Mouse (Mus musculus): ENCODE data around the gene Magi1. TPM values are rescaled to one million over a fixed set of nuclear protein-coding genes. Genes with fewer than 3 reads are reported as not detected.

Gene Magi1
- polyA plus RNA-seq, 1 experiment from 2014 or later: 17.1 TPM

DNA sequence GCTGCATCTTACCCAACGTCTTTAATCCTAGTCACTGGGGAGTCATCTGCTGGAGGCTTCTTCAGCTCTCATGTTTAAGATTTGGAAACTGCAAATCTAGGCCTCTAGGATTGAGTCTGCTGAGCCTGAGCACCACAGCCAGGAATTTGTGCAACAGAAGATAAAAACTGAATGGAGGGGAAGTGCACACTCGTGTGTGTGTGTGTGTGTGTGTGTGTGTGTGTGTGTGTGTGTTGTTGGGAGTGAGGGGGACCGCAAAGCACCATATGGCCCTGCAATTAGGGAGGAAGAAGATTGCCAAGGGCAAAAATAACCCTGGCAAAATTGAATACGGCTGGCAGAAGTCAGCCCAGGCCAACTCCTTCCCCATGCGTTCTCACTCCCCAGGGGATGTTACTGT, 439.1 kb downstream of the Magi1 start:
- Histone ChIP-seq H3K4me1 (replicated peaks) (peaks cover 13% of the 10 kb centered on the region), H3K4me2 (no peak overlapping the region), H3K36me3 (no peaks in the 10 kb centered on the region), H3K27ac (no peak overlapping the region), H3K27me3 (no peaks in the 10 kb centered on the region), H3K9ac (replicated peaks) (no peak overlapping the region), H3K9me3 (no peaks in the 10 kb centered on the region), H3K4me3 (replicated peaks) (no peak overlapping the region)
- WGBS: 55% methylated on average over 5 of the region's 5 CpGs
- ATAC-seq (ENCODE audit: insufficient number of reproducible peaks, insufficient read depth, low FRiP score, low TSS enrichment, low read depth): no peak

DNA sequence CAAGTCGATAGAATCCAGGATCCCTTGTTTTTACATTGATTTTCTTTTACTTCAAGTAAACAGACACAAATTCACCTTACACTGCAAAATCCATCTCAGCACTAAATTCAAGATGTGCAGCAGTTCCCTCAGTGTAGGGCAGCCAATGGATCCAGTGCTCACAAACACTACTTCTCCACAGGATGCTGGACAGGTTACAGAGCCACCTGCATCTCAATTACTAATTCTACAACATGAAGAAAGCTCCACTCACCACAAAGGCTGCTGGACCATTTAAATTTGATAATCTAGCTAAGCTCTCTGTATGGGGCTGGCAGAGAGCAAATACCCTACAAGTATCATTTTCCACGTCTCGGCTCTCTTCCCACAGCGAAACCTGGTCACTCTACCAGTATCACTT, 445.3 kb downstream of the Magi1 start:
- H3K4me3 ChIP-seq (replicated peaks): no peak overlapping the region
- H3K27me3 ChIP-seq: no peaks in the 10 kb centered on the region
- no peak for ATAC-seq (ENCODE audit: insufficient number of reproducible peaks, insufficient read depth, low FRiP score, low TSS enrichment, low read depth)
- no peaks in the 10 kb centered on the region for H3K36me3 ChIP-seq
- no peak overlapping the region for H3K4me2 ChIP-seq
- H3K4me1 ChIP-seq (replicated peaks): peaks cover 8% of the 10 kb centered on the region
- no peak overlapping the region for H3K27ac ChIP-seq
- 82% methylated on average over 4 of the region's 4 CpGs for WGBS
- no peaks in the 10 kb centered on the region for H3K9me3 ChIP-seq
- no peak overlapping the region for H3K9ac ChIP-seq (replicated peaks)

DNA sequence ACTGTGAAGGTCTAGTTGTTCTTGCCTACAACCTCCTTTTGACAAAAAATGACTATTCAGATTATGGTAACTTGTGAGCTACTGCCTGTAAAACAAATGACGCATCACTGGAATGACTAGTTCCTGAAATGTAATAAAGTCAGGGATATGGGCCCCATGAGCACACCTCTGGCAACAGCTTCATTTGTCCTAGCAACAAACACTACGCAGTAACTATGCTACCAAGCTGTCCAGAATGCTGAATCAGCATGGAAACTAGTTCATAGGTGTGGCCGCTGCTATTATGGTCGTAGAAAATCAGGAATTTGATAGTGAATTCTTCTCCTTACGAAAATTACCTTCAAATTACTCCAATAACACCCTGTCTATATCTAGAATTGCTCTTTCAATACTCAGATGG, 447.1 kb downstream of the Magi1 start:
- H3K27ac ChIP-seq: no peak overlapping the region
- 85% methylated on average over 5 of the region's 5 CpGs for WGBS
- no peaks in the 10 kb centered on the region for H3K36me3 ChIP-seq
- no peaks in the 10 kb centered on the region for H3K27me3 ChIP-seq
- no peaks in the 10 kb centered on the region for H3K9me3 ChIP-seq
- no peak overlapping the region for H3K9ac ChIP-seq (replicated peaks)
- ATAC-seq (ENCODE audit: insufficient number of reproducible peaks, insufficient read depth, low FRiP score, low TSS enrichment, low read depth): no peak
- H3K4me2 ChIP-seq: no peak overlapping the region
- peaks cover 8% of the 10 kb centered on the region for H3K4me1 ChIP-seq (replicated peaks)
- no peak overlapping the region for H3K4me3 ChIP-seq (replicated peaks)

DNA sequence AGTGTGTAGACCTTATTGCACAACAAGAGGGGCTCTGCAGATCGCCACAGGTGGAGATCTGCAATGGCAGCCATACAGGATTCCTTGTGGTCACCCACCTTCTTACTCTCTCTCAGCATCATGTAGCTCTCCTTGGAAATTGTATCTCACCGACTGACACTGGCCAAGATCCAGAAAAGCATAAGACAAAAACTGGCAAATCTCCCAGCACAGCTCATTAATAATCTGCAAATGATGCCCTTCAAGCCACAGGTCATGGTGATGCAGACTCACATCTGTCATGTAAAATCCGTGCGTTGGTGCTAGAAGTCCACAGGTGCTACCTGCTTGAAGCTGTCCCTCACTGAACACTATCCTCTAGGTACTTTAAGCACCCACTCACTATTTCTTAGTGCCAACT, 448.5 kb downstream of the Magi1 start:
- 85% methylated on average over 4 of the region's 4 CpGs for WGBS
- no peak for ATAC-seq (ENCODE audit: insufficient number of reproducible peaks, insufficient read depth, low FRiP score, low TSS enrichment, low read depth)
- no peak overlapping the region for H3K4me2 ChIP-seq
- H3K4me3 ChIP-seq (replicated peaks): no peak overlapping the region
- H3K27me3 ChIP-seq: no peaks in the 10 kb centered on the region
- no peaks in the 10 kb centered on the region for H3K9me3 ChIP-seq
- peaks cover 15% of the 10 kb centered on the region for H3K4me1 ChIP-seq (replicated peaks)
- no peak overlapping the region for H3K9ac ChIP-seq (replicated peaks)
- H3K36me3 ChIP-seq: no peaks in the 10 kb centered on the region
- H3K27ac ChIP-seq: no peak overlapping the region

DNA sequence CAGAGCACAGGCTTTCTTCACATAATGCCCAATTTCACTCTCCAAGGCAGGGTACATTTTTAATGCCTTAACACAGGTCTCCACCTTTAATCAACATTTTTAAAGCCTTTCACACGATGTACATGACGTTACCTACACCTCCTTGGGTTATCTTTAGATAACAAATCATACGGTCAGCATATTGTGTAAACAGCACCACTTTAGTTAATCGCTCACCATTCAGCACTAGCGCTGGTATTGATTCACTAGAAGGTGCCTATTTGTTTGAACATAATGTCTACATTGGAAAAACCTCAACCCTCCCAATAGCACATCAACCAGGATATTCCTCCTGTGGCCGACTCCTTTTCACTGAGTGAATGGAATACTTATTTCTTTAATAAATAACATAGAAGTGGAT, 455.5 kb downstream of the Magi1 start:
- H3K9ac ChIP-seq (replicated peaks): no peak overlapping the region
- 77% methylated on average over 6 of the region's 6 CpGs for WGBS
- no peaks in the 10 kb centered on the region for H3K9me3 ChIP-seq
- no peaks in the 10 kb centered on the region for H3K36me3 ChIP-seq
- H3K4me3 ChIP-seq (replicated peaks): no peak overlapping the region
- peaks cover 16% of the 10 kb centered on the region for H3K4me1 ChIP-seq (replicated peaks)
- no peak for ATAC-seq (ENCODE audit: insufficient number of reproducible peaks, insufficient read depth, low FRiP score, low TSS enrichment, low read depth)
- H3K4me2 ChIP-seq: no peak overlapping the region
- H3K27ac ChIP-seq: no peak overlapping the region
- H3K27me3 ChIP-seq: no peaks in the 10 kb centered on the region

DNA sequence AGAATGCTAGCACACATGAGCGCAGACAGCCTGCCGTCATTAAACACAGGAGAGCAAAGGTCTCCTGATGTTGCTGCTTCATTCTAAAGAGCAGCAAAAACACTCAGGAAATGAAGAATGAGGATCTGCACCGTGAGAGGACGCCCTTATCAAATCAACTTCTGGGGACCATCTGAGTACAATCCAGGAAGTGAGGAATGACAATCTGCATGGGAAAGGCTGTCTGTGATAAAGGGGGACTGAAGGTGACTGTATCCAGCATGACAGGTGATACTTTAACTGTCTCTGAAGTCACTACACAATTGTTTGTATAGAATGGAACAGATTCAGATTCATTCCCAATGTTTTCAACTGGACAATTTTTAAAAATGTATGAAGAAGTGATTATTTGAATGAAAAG, 456.8 kb downstream of the Magi1 start:
- no peak for ATAC-seq (ENCODE audit: insufficient number of reproducible peaks, insufficient read depth, low FRiP score, low TSS enrichment, low read depth)
- H3K4me2 ChIP-seq: no peak overlapping the region
- H3K27ac ChIP-seq: no peak overlapping the region
- H3K4me1 ChIP-seq (replicated peaks): peaks cover 25% of the 10 kb centered on the region
- H3K9ac ChIP-seq (replicated peaks): no peak overlapping the region
- no peaks in the 10 kb centered on the region for H3K36me3 ChIP-seq
- H3K27me3 ChIP-seq: no peaks in the 10 kb centered on the region
- no peak overlapping the region for H3K4me3 ChIP-seq (replicated peaks)
- 71% methylated on average over 4 of the region's 4 CpGs for WGBS
- no peaks in the 10 kb centered on the region for H3K9me3 ChIP-seq

DNA sequence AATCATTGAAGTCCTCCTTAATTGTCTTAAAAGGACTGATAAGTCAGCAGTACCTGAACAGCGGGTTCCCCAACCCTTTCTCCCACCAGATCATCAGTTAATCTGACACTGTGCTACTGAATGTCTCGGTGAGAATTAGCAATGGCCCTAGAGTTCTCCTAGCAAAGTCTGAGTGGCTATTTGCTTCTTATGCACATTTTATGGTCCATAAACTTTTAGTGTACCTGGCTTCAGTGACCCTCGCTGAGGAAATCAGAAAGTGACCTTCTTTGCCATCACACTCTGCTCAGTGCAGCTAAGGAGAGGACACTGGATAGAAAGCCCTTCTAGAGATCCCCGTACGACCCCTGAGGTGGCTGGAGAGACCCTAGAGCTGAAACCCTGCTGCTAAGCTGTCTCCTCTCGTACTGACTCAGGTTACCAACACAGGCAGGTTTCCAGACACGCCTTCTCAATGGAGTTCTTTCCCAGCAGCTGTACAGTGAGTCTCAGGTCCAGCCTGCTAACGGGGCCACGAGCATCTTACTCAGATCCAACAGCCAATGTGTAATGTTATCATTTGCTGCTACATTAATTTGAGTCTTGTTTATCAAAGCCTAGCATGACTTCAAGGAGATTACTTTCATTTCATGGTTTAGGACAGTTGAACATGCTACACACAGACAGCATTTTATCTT, 461.4 kb downstream of the Magi1 start:
- Histone ChIP-seq H3K4me3 (replicated peaks) (no peak overlapping the region), H3K27ac (no peak overlapping the region), H3K9ac (replicated peaks) (no peak overlapping the region), H3K4me2 (no peak overlapping the region), H3K9me3 (no peaks in the 10 kb centered on the region), H3K36me3 (no peaks in the 10 kb centered on the region), H3K27me3 (no peaks in the 10 kb centered on the region), H3K4me1 (replicated peaks) (peaks cover 31% of the 10 kb centered on the region)
- ATAC-seq (ENCODE audit: insufficient number of reproducible peaks, insufficient read depth, low FRiP score, low TSS enrichment, low read depth): no peak
- WGBS: 52% methylated on average over 9 of the region's 9 CpGs

DNA sequence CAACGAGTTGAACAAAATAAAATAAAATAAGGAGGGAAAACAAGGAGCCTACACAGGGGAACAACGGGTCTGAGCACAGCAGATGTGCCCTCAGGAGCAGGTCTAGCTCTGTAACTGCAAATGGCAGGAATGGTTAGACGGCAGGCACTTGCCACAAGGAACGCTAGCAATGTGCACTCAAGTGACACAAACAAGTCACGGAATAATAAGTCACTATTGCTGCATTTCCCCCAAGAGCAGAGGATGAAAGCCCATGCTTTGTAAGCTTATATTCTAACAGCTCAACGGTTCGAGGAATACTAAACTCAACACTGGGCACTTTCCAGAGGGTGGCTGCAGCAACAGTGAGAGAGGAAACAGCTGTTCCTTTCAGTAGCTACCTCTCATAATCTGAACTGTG, 462.2 kb downstream of the Magi1 start:
- Histone ChIP-seq H3K4me1 (replicated peaks) (peaks cover 31% of the 10 kb centered on the region), H3K4me2 (no peak overlapping the region), H3K9me3 (no peaks in the 10 kb centered on the region), H3K27ac (peak overlapping the region; percentile 20; the same call in 1 of the 2 replicates), H3K27me3 (no peaks in the 10 kb centered on the region), H3K9ac (replicated peaks) (no peak overlapping the region), H3K4me3 (replicated peaks) (no peak overlapping the region), H3K36me3 (no peaks in the 10 kb centered on the region)
- ATAC-seq (ENCODE audit: insufficient number of reproducible peaks, insufficient read depth, low FRiP score, low TSS enrichment, low read depth): no peak
- 45% methylated on average over 7 of the region's 7 CpGs for WGBS

DNA sequence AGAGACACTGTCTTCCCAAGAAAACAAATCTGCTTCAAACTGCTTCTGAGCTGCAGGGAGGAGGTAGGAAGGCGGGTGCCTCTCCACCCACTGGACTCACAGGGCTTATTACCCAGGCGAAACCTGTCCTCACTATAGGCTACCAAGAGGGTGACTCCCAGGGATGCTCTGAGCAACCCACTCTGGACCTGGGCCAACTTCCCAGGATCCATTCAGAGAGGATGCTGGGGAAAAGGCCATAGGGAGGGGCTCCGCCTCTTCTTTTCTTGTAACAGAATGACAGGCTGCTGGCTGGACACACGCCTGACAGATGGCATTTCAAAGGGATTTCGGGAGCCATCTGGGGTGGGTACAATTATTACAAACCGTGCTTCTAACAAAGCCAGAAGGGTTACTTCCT, 463.8 kb downstream of the Magi1 start:
- no peak for ATAC-seq (ENCODE audit: insufficient number of reproducible peaks, insufficient read depth, low FRiP score, low TSS enrichment, low read depth)
- no peaks in the 10 kb centered on the region for H3K36me3 ChIP-seq
- H3K27ac ChIP-seq: no peak overlapping the region
- H3K27me3 ChIP-seq: no peaks in the 10 kb centered on the region
- H3K9me3 ChIP-seq: no peaks in the 10 kb centered on the region
- no peak overlapping the region for H3K4me2 ChIP-seq
- no peak overlapping the region for H3K4me3 ChIP-seq (replicated peaks)
- H3K4me1 ChIP-seq (replicated peaks): peaks cover 31% of the 10 kb centered on the region
- H3K9ac ChIP-seq (replicated peaks): no peak overlapping the region
- WGBS: 38% methylated on average over 6 of the region's 6 CpGs

DNA sequence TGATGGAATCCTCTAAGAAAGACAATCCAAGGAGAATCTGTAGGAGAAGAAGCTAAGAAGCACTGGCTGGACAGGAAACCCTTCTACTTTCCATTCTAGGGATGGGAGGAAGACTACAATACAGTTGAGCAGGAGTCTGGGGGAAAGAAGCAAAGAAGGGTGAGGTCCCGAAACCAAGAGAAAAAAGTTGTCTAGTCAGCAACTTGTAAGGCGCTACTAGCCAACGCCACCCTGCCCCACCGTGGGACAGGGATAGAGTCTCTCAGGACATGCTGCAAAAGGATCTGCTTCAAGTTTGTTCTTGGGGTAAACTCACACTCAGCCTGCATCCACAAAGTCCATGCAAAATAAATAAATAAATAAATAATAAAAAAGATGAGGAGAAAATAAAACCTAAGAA, 464.4 kb downstream of the Magi1 start:
- Histone ChIP-seq H3K4me1 (replicated peaks) (peaks cover 31% of the 10 kb centered on the region), H3K27me3 (no peaks in the 10 kb centered on the region), H3K36me3 (no peaks in the 10 kb centered on the region), H3K27ac (no peak overlapping the region), H3K9ac (replicated peaks) (no peak overlapping the region), H3K9me3 (no peaks in the 10 kb centered on the region), H3K4me3 (replicated peaks) (no peak overlapping the region), H3K4me2 (no peak overlapping the region)
- WGBS: 91% methylated on average over 4 of the region's 4 CpGs
- no peak for ATAC-seq (ENCODE audit: insufficient number of reproducible peaks, insufficient read depth, low FRiP score, low TSS enrichment, low read depth)

DNA sequence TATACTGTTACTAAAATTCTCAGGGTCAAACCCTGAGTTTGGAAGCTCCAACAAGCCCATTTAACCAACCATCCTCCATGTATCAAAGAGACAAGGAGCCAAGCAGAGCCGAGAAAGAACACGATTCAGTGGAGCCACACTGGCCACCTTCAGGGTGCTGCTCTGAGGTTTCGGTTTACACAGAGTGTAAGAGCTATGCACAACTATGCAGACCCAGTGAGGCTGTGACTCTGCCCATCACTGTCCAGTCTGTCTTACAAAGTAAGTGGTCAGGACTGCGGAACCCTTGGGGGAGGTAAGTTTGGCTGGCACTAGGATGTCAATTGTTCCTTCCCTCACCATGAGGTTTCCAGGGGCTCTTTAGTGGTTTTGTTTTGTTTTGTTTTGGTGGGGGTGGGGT, 465.2 kb downstream of the Magi1 start:
- Histone ChIP-seq H3K9ac (replicated peaks) (no peak overlapping the region), H3K4me2 (no peak overlapping the region), H3K4me3 (replicated peaks) (no peak overlapping the region), H3K4me1 (replicated peaks) (peaks cover 31% of the 10 kb centered on the region), H3K27me3 (no peaks in the 10 kb centered on the region), H3K9me3 (no peaks in the 10 kb centered on the region), H3K27ac (no peak overlapping the region), H3K36me3 (no peaks in the 10 kb centered on the region)
- ATAC-seq (ENCODE audit: insufficient number of reproducible peaks, insufficient read depth, low FRiP score, low TSS enrichment, low read depth): no peak
- WGBS: 78% methylated on average over 4 of the region's 4 CpGs

DNA sequence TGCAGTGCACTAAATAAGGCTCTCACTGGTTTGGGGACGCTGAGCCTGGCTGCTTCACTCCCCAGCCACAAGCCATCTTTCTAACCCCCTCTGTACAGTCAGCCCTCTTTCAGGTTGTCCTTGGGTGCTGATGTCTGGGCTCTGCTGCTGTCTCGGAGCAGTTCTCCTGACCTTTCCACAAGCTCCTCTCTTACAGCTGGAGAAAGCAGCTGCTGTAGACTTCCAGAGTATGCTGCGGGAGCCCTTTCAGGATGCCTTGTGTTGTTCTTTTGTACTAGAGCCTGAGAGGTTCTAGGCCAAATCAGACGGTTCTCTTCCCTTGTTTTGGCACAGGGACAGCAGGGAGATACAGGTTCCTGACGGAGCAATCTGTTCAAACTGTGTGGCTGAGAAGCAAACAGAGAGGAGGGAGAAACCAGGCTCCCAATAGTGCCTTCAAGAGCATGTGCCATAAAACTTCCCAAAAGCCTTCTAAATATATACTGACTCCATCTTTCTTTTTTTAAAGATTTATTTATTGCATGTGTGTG, 478.2 kb downstream of the Magi1 start:
- no peaks in the 10 kb centered on the region for H3K27me3 ChIP-seq
- H3K4me2 ChIP-seq: no peak overlapping the region
- H3K9ac ChIP-seq (replicated peaks): no peak overlapping the region

More for the DNA sequence above, 478.2 kb downstream of the Magi1 start:
- Histone ChIP-seq H3K36me3 (no peaks in the 10 kb centered on the region), H3K9me3 (no peaks in the 10 kb centered on the region), H3K27ac (no peak overlapping the region), H3K4me1 (replicated peaks) (peaks cover 15% of the 10 kb centered on the region; the same call in 1 of the 2 replicates), H3K4me3 (replicated peaks) (no peak overlapping the region)
- no peak for ATAC-seq (ENCODE audit: insufficient number of reproducible peaks, insufficient read depth, low FRiP score, low TSS enrichment, low read depth)
- WGBS: 86% methylated on average over 5 of the region's 5 CpGs

All from limb, embryonic 12.5 days (tissue).